Mouse (Mus musculus) hindbrain, embryonic 10.5 days (tissue): ENCODE measurements at regions not wholly inside any gene's neighbourhood (a gene's known extent, or its start where the extent isn't known, plus 50 kb on each side); places are given as distances from the start of the nearest gene placed in this dataset.

ENCODE experiments used
- DNase-seq: peaks from one replicate; pipeline ENCODE4 v3.0.0-alpha.2; 2017; ENCODE audit warnings: low spot score
- H3K27ac ChIP-seq: fragments of 300-500 bp; sonication (generic); 2 replicates; pipeline ENCODE4 v1.5.1; 2016; ENCODE audit warnings: mild to moderate bottlenecking, moderate library complexity
- H3K27me3 ChIP-seq: fragments of 300-500 bp; sonication (generic); 2 replicates; pipeline ENCODE4 v1.6.1; 2016; ENCODE audit warnings: mild to moderate bottlenecking; ENCODE audit not compliant: poor library complexity, insufficient read depth, severe bottlenecking
- H3K36me3 ChIP-seq: fragments of 300-500 bp; sonication (generic); 2 replicates; pipeline ENCODE4 v1.6.1; 2016; ENCODE audit warnings: mild to moderate bottlenecking, moderate library complexity
- H3K4me1 ChIP-seq: fragments of 300-500 bp; sonication (generic); replicated peaks from 2 replicates; pipeline ENCODE4 v1.6.1; 2016; ENCODE audit warnings: mild to moderate bottlenecking
- H3K4me3 ChIP-seq: fragments of 300-500 bp; sonication (generic); 2 replicates; pipeline ENCODE4 v1.5.1; 2016; ENCODE audit warnings: mild to moderate bottlenecking, moderate library complexity
- H3K9me3 ChIP-seq: fragments of 300-500 bp; sonication (generic); 2 replicates; pipeline ENCODE4 v1.6.1; 2016; ENCODE audit warnings: mild to moderate bottlenecking, moderate library complexity
- WGBS: fragments of 180-500 bp; shearing (Covaris S2); methylation state at CpG from one replicate; pipeline ENCODE4 v1.1.7; 2016; 5-methylcytosine and 5-hydroxymethylcytosine counted together

DNA sequence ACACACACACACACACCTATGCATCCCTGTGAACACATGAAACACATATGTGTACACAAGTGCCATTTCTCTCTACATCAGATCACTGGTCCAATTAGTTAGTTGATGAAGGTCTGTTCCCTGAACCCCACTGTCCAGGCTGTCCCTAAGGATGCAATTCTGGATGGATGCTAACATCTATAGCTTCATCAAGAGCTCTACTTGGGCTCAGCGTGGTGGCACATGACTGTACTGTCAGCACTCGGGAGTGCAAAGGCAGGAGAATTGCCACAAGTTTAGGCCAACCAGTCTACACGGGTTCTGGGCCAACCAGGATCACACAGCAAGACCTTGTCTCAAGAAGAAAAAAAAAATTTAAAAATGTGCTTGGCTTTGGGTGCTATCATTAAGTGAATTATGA, 55.9 kb upstream of the 1110032F04Rik start:
- whole genome bisulfite sequencing: 87% methylated on average over 3 of the region's 3 CpGs
- H3K4me3 ChIP-seq: no peak overlapping the region
- no peaks in the 10 kb centered on the region for H3K9me3 ChIP-seq
- H3K27me3 ChIP-seq: no peaks in the 10 kb centered on the region
- no peaks in the 10 kb centered on the region for H3K36me3 ChIP-seq
- no peak for DNase-seq
- no peaks in the 10 kb centered on the region for H3K4me1 ChIP-seq
- no peak overlapping the region for H3K27ac ChIP-seq

DNA sequence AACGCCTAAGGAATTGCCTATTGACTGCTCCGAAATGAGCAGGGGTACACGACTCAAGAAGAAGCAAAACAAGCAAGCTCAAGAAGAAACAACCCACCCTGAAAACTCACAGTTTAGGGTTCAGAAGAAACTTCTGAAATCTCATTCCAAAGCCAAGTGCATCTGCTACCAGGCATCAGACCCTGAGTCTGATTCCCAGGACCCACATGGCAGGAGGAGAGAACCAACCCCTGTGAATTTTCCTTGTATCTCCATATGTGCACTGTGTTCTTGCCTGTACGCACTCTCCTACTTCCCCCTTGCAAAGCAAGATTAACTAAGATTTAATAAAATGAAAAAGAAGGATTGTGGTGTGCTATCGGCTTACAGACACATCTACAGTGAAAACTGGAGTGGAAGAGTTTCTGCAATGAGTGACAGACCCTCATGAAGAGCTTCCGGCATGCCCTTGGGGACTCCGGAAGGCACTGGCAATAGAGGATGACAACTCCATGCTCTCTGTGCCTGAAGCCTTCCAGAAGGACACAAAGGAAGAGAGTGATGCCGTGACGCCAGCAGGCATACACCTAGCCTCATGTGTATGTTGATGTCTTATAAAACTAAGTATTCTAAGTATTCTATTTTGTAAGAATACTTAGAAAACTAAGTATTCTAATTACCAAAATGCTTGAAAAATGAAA, 55.2 kb upstream of the 1110032F04Rik start:
- no peak overlapping the region for H3K27ac ChIP-seq
- H3K36me3 ChIP-seq: no peaks in the 10 kb centered on the region
- no peaks in the 10 kb centered on the region for H3K9me3 ChIP-seq
- H3K4me1 ChIP-seq: no peaks in the 10 kb centered on the region
- 89% methylated on average over 9 of the region's 9 CpGs for WGBS
- no peak for DNase-seq
- H3K27me3 ChIP-seq: no peaks in the 10 kb centered on the region
- H3K4me3 ChIP-seq: no peak overlapping the region

DNA sequence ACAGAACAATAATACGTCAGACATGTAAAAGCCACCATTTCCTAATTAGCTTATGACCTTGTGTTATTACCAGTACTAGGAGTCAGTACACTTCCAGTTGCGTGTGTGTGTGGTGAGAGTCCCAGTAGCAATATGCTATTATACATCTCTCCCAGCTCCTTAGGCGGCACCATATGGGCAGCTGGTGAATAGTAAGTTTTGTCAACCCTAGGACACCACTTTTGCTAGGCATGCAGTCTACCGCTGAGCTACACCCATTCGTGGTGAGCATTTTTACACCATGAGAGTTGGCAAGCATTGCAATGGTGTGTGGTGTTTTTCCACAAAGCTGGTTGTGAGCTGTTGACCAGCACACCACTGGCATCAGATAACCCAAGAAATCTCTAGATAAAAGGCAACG, 53.8 kb upstream of the 1110032F04Rik start:
- Histone ChIP-seq H3K27me3 (no peaks in the 10 kb centered on the region), H3K36me3 (no peaks in the 10 kb centered on the region), H3K9me3 (no peaks in the 10 kb centered on the region), H3K27ac (no peak overlapping the region), H3K4me1 (no peaks in the 10 kb centered on the region), H3K4me3 (no peak overlapping the region)
- WGBS: 92% methylated on average over 6 of the region's 6 CpGs
- DNase-seq: no peak

DNA sequence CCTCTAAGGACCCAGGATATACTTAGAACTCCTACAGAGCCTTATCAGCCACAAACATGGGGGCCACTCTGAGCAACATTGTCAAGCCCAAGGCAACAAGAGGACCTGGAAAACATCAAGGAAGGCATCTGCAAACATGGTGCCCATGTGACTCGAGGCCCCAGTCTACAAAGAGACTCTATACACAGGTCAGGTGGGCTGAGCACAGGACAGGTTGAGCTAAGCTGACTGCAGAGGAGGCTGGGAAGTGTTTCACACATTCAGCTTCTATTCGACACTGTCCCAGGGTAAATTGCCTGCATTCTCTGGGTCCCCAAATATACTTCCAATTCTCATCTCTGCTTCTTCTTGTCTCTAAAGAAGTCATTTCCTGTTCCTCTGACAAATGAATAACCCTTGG, 52.1 kb upstream of the 1110032F04Rik start:
- H3K4me3 ChIP-seq: no peak overlapping the region
- H3K36me3 ChIP-seq: no peaks in the 10 kb centered on the region
- WGBS: 71% methylated on average over 2 of the region's 2 CpGs
- DNase-seq: no peak
- H3K4me1 ChIP-seq: peaks cover 6% of the 10 kb centered on the region; the same call in 1 of the 2 replicates
- no peaks in the 10 kb centered on the region for H3K9me3 ChIP-seq
- no peaks in the 10 kb centered on the region for H3K27me3 ChIP-seq
- H3K27ac ChIP-seq: no peak overlapping the region
